Mouse (Mus musculus): ENCODE measurements at regions not wholly inside any gene's neighbourhood (a gene's known extent, or its start where the extent isn't known, plus 50 kb on each side); places are given as distances from the start of the nearest gene placed in this dataset.

- no peak for DNase-seq (ENCODE audit: low read depth in 1 of 2, low spot score in 2 of 2)
These were observed 54.6 kb upstream of the Card11 start for GRCm38 (mm10) chr5:141054991-141055390.

- peak; percentile 28 to 33 for DNase-seq (ENCODE audit: low read depth in 1 of 2, low spot score in 2 of 2)
These were observed 55.4 kb upstream of the Card11 start for GRCm38 (mm10) chr5:141055596-141056343.

GRCm38 (mm10) chr5:141058141-141058540, 57.8 kb upstream of the Card11 start:
- no peak for DNase-seq (ENCODE audit: low read depth in 1 of 2, low spot score in 2 of 2)

GRCm38 (mm10) chr5:141058863-141059262, 58.5 kb upstream of the Card11 start:
- no peak for DNase-seq (ENCODE audit: low read depth in 1 of 2, low spot score in 2 of 2)

- no peak for DNase-seq (ENCODE audit: low read depth in 1 of 2, low spot score in 2 of 2)
These were observed 61.8 kb upstream of the Card11 start for GRCm38 (mm10) chr5:141062144-141062543.

GRCm38 (mm10) chr5:141067561-141067960, 67.2 kb upstream of the Card11 start:
- DNase-seq (ENCODE audit: low read depth in 1 of 2, low spot score in 2 of 2): no peak

- no peak for DNase-seq (ENCODE audit: low read depth in 1 of 2, low spot score in 2 of 2)
These were observed 74.1 kb upstream of the Card11 start for GRCm38 (mm10) chr5:141074457-141074856.

- DNase-seq (ENCODE audit: low read depth in 1 of 2, low spot score in 2 of 2): no peak
These were observed 75.8 kb upstream of the Card11 start for GRCm38 (mm10) chr5:141076158-141076557.

- no peak for DNase-seq (ENCODE audit: low read depth in 1 of 2, low spot score in 2 of 2)
These were observed 76.6 kb upstream of the Card11 start for GRCm38 (mm10) chr5:141076942-141077341.

- DNase-seq (ENCODE audit: low read depth in 1 of 2, low spot score in 2 of 2): no peak
These were observed 80.5 kb upstream of the Card11 start for GRCm38 (mm10) chr5:141080896-141081295.

- peak in 1 of 2 experiments; percentile 38 for DNase-seq (ENCODE audit: low read depth in 1 of 2, low spot score in 2 of 2)
These were observed 83.8 kb upstream of the Card11 start for GRCm38 (mm10) chr5:141084056-141084730.

GRCm38 (mm10) chr5:141084746-141085145, 84.4 kb upstream of the Card11 start:
- no peak for DNase-seq (ENCODE audit: low read depth in 1 of 2, low spot score in 2 of 2)

GRCm38 (mm10) chr5:141091676-141092075, 91.3 kb upstream of the Card11 start:
- no peak for DNase-seq (ENCODE audit: low read depth in 1 of 2, low spot score in 2 of 2)

GRCm38 (mm10) chr5:141093641-141094040, 93.3 kb upstream of the Card11 start:
- no peak for DNase-seq (ENCODE audit: low read depth in 1 of 2, low spot score in 2 of 2)

- DNase-seq (ENCODE audit: low read depth in 1 of 2, low spot score in 2 of 2): no peak
These were observed 97.5 kb upstream of the Card11 start for GRCm38 (mm10) chr5:141097878-141098277.

- no peak for DNase-seq (ENCODE audit: low read depth in 1 of 2, low spot score in 2 of 2)
These were observed 111.3 kb upstream of the Card11 start for GRCm38 (mm10) chr5:141111666-141112065.

GRCm38 (mm10) chr5:141115273-141115904, 115.0 kb upstream of the Card11 start:
- DNase-seq (ENCODE audit: low read depth in 1 of 2, low spot score in 2 of 2): no peak

- no peak for DNase-seq (ENCODE audit: low read depth in 1 of 2, low spot score in 2 of 2)
These were observed 115.6 kb upstream of the Card11 start for GRCm38 (mm10) chr5:141115963-141116362.

GRCm38 (mm10) chr5:141125870-141126269, 115.4 kb upstream of the Sdk1 start:
- no peak for DNase-seq (ENCODE audit: low read depth in 1 of 2, low spot score in 2 of 2)

- DNase-seq (ENCODE audit: low read depth in 1 of 2, low spot score in 2 of 2): no peak
These were observed 114.8 kb upstream of the Sdk1 start for GRCm38 (mm10) chr5:141126536-141126935.

- no peak for DNase-seq (ENCODE audit: low read depth in 1 of 2, low spot score in 2 of 2)
These were observed 110.3 kb upstream of the Sdk1 start for GRCm38 (mm10) chr5:141131036-141131435.

- DNase-seq (ENCODE audit: low read depth in 1 of 2, low spot score in 2 of 2): no peak
These were observed 109.4 kb upstream of the Sdk1 start for GRCm38 (mm10) chr5:141131906-141132305.

All from monocyte, adult 2 months (primary cell).